Mouse (Mus musculus): ENCODE data around the gene Mia3. TPM values are rescaled to one million over a fixed set of nuclear protein-coding genes. Genes with fewer than 3 reads are reported as not detected.
A peak's percentile ranks its signal among the peaks of the same experiment; 100 is the strongest.
"Not testable (repeated sequence)": the region's sequence is repeated elsewhere in the genome, so short reads cannot be mapped to it uniquely, and the experiment has no call there.

Gene Mia3
- polyA plus RNA-seq (2012; rRNA removed), result 121 and 124 TPM in 2 replicates

GRCm38 (mm10) chr1:183369427-183370014, at the start of gene Mia3:
Gene Mia3 (minus strand): TSS chr1:183369553.
- DNase-seq (ENCODE audit: extremely low spot score in 1 of 2, low spot score in 1 of 2), result peak; percentile 97 to 98

- DNase-seq (ENCODE audit: extremely low spot score in 1 of 2, low spot score in 1 of 2), result no peak
Measured at GRCm38 (mm10) chr1:183417873-183418272, 48.5 kb upstream of the Mia3 start, which contains the start of gene Hhipl2. Gene Hhipl2 (plus strand): TSS chr1:183418215.

GRCm38 (mm10) chr1:183414081-183414727, 44.9 kb upstream of the Mia3 start:
- no peak for DNase-seq (ENCODE audit: extremely low spot score in 1 of 2, low spot score in 1 of 2)

GRCm38 (mm10) chr1:183403396-183403795, 34.0 kb upstream of the Mia3 start:
- no peak for DNase-seq (ENCODE audit: extremely low spot score in 1 of 2, low spot score in 1 of 2)

- DNase-seq (ENCODE audit: extremely low spot score in 1 of 2, low spot score in 1 of 2), result peak; percentile 81 to 94
Measured at GRCm38 (mm10) chr1:183388426-183389406, 19.4 kb upstream of the Mia3 start, which contains the start of gene Taf1a. Gene Taf1a (plus strand): TSS chr1:183388981.

GRCm38 (mm10) chr1:183387421-183387820, 18.1 kb upstream of the Mia3 start:
- DNase-seq (ENCODE audit: extremely low spot score in 1 of 2, low spot score in 1 of 2), result not testable (repeated sequence)

GRCm38 (mm10) chr1:183382621-183383020, 13.3 kb upstream of the Mia3 start:
- no peak for DNase-seq (ENCODE audit: extremely low spot score in 1 of 2, low spot score in 1 of 2)

- DNase-seq (ENCODE audit: extremely low spot score in 1 of 2, low spot score in 1 of 2), result no peak
Measured at GRCm38 (mm10) chr1:183381816-183382215, 12.5 kb upstream of the Mia3 start.

- not testable (repeated sequence) for DNase-seq (ENCODE audit: extremely low spot score in 1 of 2, low spot score in 1 of 2)
Measured at GRCm38 (mm10) chr1:183379376-183379775, 10.0 kb upstream of the Mia3 start.

- no peak for DNase-seq (ENCODE audit: extremely low spot score in 1 of 2, low spot score in 1 of 2)
Measured at GRCm38 (mm10) chr1:183378321-183378941, 9.1 kb upstream of the Mia3 start.

GRCm38 (mm10) chr1:183377045-183377444, 7.7 kb upstream of the Mia3 start:
- no peak for DNase-seq (ENCODE audit: extremely low spot score in 1 of 2, low spot score in 1 of 2)

GRCm38 (mm10) chr1:183374728-183375127, 5.4 kb upstream of the Mia3 start:
- DNase-seq (ENCODE audit: extremely low spot score in 1 of 2, low spot score in 1 of 2), result no peak

GRCm38 (mm10) chr1:183368601-183369400, 552 bp downstream of the Mia3 start:
- DNase-seq (ENCODE audit: extremely low spot score in 1 of 2, low spot score in 1 of 2), result no peak

GRCm38 (mm10) chr1:183366361-183366760, 3.0 kb downstream of the Mia3 start:
- DNase-seq (ENCODE audit: extremely low spot score in 1 of 2, low spot score in 1 of 2), result no peak

GRCm38 (mm10) chr1:183363577-183363867, 5.8 kb downstream of the Mia3 start:
- no peak for DNase-seq (ENCODE audit: extremely low spot score in 1 of 2, low spot score in 1 of 2)

GRCm38 (mm10) chr1:183362729-183363576, 6.4 kb downstream of the Mia3 start:
- DNase-seq (ENCODE audit: extremely low spot score in 1 of 2, low spot score in 1 of 2), result no peak

GRCm38 (mm10) chr1:183362301-183362700, 7.1 kb downstream of the Mia3 start:
- no peak for DNase-seq (ENCODE audit: extremely low spot score in 1 of 2, low spot score in 1 of 2)

- no peak for DNase-seq (ENCODE audit: extremely low spot score in 1 of 2, low spot score in 1 of 2)
Measured at GRCm38 (mm10) chr1:183358901-183359300, 10.5 kb downstream of the Mia3 start.

GRCm38 (mm10) chr1:183349840-183350239, 19.5 kb downstream of the Mia3 start:
- DNase-seq (ENCODE audit: extremely low spot score in 1 of 2, low spot score in 1 of 2), result peak in 1 of 2 experiments; percentile 79

Measured in frontal cortex, adult 2 months (tissue).